Mouse (Mus musculus): ENCODE measurements around the gene Xrn1. TPM values are rescaled to one million over a fixed set of nuclear protein-coding genes. Genes with fewer than 3 reads are reported as not detected.
"Not testable (repeated sequence)": the region's sequence is repeated elsewhere in the genome, so short reads cannot be mapped to it uniquely, and the experiment has no call there.

The Xrn1 gene
- polyA plus RNA-seq, 2 experiments from 2014 or later, result 52.8 to 55.2 TPM

GRCm38 (mm10) chr9:96054878-96055277 is 100.3 kb downstream of the Xrn1 start:
- no peak for ATAC-seq

- ATAC-seq, result no peak
Measured at GRCm38 (mm10) chr9:96056417-96057223, 102.1 kb downstream of the Xrn1 start.

- ATAC-seq, result no peak
Measured at GRCm38 (mm10) chr9:96063083-96063802, 108.7 kb downstream of the Xrn1 start.

GRCm38 (mm10) chr9:96063803-96064475 is 109.4 kb downstream of the Xrn1 start:
- no peak for ATAC-seq

- no peak for ATAC-seq
Measured at GRCm38 (mm10) chr9:96067507-96067906, 112.9 kb downstream of the Xrn1 start.

- no peak for ATAC-seq
Measured at GRCm38 (mm10) chr9:96078752-96079315, 124.3 kb downstream of the Xrn1 start.

- ATAC-seq, result no peak
Measured at GRCm38 (mm10) chr9:96085293-96085692, 130.7 kb downstream of the Xrn1 start.

GRCm38 (mm10) chr9:96087671-96088070 is 133.1 kb downstream of the Xrn1 start:
- ATAC-seq, result no peak

GRCm38 (mm10) chr9:96088456-96088855 is 133.9 kb downstream of the Xrn1 start:
- ATAC-seq, result not testable (repeated sequence)

- ATAC-seq, result not testable (repeated sequence)
Measured at GRCm38 (mm10) chr9:96092637-96093036, 138.1 kb downstream of the Xrn1 start.

GRCm38 (mm10) chr9:96093221-96093620 is 138.7 kb downstream of the Xrn1 start:
- no peak for ATAC-seq

GRCm38 (mm10) chr9:96094341-96094740 is 139.8 kb downstream of the Xrn1 start:
- ATAC-seq, result no peak

- ATAC-seq, result no peak
Measured at GRCm38 (mm10) chr9:96095192-96095591, 140.6 kb downstream of the Xrn1 start.

- no peak for ATAC-seq
Measured at GRCm38 (mm10) chr9:96102846-96103245, 148.3 kb downstream of the Xrn1 start.

Other genes with a start within 250 kb of the Xrn1 start
- gene Trpc1, start 204.4 kb upstream of the Xrn1 start, polyA plus RNA-seq (2017; shearing (Covaris generic)), result under 1 TPM; 0.36 to 0.76 TPM
- gene Pls1, start 109.4 kb upstream of the Xrn1 start, polyA plus RNA-seq (2017; shearing (Covaris generic)), result 1 to 10 TPM in 1 of 2 experiments, under 1 TPM in 1; 0.42 to 2.1 TPM
- 10 to 100 TPM; 24.4 to 25.2 TPM for gene Atr, start 97.2 kb upstream of the Xrn1 start, polyA plus RNA-seq (2017; shearing (Covaris generic))
- 1 to 10 TPM; 1.5 to 1.6 TPM for gene Gk5, start 164.6 kb downstream of the Xrn1 start, polyA plus RNA-seq (2017; shearing (Covaris generic))
- gene Tfdp2, start 241.5 kb downstream of the Xrn1 start, polyA plus RNA-seq (2017; shearing (Covaris generic)), result 10 to 100 TPM; 11.4 to 14.6 TPM

All from CD4-positive, CD25-positive, alpha-beta regulatory T cell, adult 4 months (primary cell).